Mouse (Mus musculus) cerebellum, postnatal 25 days (tissue): Measurements from ENCODE around the gene Cadm4.
A peak's percentile ranks its signal among the peaks of the same experiment; 100 is the strongest.

Source experiments
- DNase-seq, 2 experiments: peaks; one replicate each; pipeline ENCODE4 v3.0.0; 2021; ENCODE audit warnings: mixed read lengths in 2 of 2

Gene Cadm4

DNA sequence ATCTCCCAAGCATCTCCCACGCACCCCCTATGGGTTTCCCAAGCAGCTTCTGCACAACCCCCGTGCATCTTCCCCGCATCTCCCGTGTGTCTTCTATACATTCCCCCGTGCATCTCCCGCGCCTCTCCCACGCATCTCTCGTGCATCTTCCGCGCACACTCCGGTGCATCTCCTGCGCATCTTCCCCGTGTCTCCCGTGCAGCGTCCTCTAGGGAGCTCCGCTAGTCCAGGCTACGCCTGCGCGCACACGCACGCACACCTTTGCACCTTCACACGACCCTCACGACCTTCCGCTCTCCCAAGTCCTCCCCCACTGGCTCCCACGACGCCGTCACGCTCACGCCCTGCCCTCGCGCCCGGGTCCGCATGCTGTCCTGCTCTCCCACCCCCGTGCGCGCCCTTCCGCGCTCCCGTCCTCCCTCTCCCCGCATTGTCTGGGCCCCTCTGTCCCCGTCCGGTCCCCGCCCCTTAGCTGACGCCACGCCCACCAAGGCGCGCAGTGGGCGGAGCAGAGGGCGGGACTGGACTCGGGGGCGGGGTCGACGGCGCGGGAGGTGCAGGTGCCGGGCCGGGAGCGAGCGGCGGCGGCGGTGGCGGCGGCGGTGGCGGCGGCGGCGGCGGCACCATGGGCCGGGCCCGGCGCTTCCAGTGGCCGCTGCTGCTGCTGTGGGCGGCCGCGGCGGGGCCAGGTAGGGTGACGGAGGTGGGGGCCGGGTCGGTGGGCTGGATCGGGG lies at the start of gene Cadm4:
Gene Cadm4, plus strand, starts transcription at position 550 of the 734 bp plus-strand sequence.
- peak; percentile 96 to 98 for DNase-seq

DNA sequence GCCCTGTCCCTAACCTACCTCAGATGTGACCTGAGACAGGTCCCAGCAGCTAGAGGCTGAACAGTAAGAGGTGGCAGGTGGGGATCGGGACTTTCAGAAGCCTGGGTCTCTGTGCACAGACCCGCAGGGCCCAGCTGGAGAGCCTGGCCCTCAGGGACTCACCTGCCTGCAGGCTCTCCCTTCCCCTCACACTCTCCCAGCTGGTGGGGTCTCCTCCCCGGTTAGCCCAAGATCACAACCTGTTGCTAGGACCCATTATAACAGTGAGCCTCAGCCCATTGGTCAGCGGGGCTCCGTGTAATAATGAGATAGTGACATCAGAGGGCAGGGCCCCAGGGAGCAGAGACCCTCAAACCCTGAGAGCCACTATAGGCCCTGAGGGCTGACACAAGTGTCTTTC lies 46.5 kb upstream of the Cadm4 start:
- DNase-seq: no peak

DNA sequence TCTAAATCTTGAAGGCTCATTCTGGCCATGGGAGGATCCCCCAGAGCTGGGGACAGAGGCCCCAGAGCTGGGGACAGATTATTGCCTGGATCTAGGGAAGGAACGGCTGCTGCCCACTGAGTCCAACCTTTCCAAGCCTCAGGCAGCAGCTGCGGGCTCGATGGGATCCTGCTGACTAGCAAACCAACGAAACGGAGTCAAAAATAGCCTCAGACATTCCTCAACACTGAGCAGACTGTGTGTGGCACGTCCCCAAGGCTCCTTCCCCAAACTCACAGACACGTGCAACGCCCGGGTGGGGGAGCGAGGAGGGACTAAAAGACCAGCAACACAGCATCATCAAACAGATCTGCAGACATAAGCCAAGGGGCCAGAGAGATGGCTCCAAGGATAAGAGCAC lies 43.8 kb upstream of the Cadm4 start:
- peak; percentile 76 to 81 for DNase-seq

DNA sequence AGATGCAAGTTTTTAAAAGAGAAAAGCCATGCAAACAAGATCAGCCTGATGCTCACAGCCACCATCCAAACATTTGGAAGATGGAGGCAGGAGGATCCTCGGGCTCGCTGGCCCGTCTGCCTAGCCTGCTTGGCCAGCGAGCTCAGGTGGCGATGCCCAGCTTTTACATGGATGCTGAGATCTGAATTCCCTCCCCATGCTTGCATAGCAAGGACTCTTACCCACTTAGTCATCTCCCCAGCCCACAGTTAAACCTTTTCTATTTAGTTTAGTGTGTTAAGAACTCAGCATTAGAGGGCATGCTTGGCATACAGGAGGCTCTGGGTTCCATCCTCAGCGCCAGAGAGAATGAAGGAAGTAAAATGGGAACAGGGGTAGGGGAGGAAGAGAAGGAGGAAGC lies 42.6 kb upstream of the Cadm4 start:
- peak in 1 of 2 experiments; percentile 15 for DNase-seq

DNA sequence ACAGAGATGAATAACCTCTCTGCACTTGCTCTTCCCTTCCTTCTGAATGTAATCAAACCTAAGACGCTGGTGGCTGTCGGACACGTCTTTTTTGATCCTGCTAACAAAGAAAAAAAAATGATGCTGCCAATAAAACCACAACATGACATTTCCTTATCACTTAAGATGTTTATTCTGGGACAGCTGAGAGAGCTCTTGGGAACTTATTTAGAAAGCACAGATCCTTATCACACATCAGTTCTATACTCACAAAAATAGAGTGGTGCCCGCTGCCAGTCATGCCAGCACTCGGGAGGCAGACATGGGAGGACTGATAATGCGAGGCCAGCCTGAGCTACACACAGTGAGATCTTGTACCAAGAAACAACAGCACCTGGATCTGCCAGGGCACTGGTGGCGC lies 41.9 kb upstream of the Cadm4 start:
- DNase-seq: no peak

DNA sequence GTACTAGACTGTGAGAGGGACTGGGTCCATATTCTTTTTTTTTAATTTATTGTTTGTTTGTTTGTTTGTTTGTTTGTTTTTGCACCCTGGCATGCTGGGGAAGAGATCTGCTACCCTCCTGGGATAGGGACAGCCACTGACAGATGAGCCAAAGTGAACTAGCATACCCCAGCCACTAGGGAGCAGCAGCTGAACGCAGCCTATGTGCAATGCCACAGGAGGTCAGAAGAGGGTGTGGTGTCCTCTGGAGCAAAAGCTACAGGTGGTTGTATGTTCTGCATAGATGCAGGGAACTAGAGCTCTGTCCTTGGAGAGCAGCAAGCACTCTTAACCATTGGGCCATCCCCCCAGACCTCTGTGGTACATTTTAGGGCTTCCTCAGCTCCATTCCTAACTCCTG lies 40.0 kb upstream of the Cadm4 start:
- DNase-seq: peak; percentile 77 to 83

DNA sequence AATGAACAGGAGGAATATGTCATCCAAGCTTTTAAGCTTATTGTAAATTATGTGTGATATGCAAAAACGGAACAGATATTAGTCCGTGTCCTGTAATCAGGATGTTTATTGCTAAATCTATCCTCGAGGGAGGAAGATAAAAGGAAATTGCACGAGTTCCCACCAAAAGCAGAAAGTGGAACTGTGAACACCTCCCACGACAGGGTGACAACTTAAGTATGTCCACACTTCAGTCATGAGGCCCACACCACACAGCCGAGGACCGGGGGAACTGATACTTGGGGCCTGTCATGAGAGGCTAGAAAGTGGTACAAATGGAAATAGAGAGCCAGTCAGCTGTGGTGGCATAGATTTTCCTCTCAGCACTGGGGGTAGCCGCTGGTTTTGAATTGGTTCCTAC lies 39.5 kb upstream of the Cadm4 start:
- no peak for DNase-seq

DNA sequence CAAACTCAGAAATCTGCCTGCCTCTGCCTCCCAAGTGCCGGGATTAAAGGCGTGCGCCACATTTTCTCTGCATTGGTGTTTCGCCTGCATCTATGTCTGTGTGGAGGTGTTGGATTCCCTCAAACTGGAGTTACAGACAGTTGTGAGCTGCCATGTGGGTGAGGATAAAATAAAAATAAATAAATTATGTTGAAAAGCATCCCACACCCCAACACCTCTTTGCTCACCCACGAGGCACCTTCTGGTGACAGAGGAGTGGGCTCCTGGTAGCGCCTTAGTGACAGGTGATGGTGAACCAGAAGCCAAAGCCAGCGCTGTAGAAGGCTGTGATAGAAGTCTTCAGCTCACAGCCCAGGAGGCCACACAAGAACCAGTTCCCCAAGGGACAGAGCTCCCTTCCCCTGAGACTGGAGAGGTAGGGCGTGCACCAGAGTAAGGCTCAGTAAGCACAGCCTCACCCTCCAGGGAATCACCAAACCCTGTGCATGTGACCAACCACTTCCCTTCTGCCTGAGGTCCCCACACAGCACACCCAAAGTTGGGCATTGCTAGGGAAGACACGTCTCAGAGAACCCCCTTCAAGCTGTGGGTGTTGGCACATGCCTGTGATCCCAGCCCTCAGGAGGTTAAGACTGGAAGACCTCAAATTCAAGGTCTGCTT lies 36.4 kb upstream of the Cadm4 start:
- DNase-seq: no peak

DNA sequence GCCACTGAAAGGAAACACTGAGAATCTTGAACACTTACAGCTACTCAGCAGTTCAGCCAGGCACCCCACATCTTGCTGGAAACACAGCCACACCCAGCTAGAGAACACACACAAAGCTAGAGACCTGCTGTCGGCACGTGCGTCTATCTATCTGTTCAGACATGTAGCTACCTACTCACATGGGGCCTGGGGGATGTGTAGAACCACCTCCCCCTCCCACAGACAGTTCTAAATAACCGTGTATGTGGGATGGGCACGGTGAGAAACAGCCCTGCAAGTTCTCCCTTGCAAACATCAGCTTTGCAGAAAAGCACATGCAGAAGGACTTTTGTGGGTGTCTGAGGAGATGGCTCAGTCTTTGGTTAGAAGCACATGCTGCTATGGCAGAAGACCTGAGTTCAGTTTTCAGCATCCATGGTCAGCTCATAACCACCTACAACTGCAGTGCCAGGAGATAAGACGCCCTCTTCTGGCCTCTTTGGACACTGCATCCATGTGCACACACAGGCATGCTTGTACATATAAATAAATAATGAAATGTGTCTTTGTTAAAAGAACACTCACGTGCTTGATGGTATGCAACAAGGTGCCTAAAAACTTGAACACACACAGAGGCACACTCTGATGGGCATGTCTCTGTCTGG lies 35.0 kb upstream of the Cadm4 start:
- no peak for DNase-seq

DNA sequence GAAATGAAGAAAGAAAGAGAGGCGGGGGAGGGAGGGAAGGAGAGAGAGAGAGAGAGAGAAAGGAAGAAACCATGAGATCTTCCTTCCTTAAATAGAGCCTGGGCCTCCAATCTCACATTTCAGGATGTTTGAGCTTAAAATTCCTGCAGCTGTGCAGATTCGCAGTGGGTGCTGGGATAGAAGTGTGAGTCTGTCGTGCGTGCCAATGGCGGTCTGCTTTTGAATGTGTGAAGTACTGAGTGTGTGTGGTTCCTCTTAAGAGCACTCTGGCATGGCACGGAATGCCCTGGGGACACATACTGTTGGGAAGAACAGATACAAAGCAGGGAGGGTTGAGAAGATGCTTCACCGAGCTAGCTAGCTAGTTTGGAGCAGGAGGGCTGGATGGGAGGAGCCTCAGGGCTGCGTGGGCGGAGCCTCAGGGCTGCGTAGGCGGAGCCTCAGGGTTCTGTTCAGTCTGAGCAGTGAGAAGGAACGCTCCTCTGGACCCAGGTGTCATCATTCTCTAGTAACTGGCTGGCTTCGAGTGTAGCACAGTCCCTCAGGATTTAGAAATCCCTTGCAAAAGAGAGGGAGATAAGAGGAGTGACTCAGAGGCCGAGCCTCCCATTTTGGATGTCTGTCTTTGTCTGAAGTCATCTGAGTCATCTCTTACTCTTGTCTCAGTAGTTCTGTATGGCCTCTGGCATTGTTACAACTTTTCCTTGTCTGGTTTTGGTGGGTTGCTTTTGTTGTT lies 32.9 kb upstream of the Cadm4 start:
- DNase-seq: no peak

DNA sequence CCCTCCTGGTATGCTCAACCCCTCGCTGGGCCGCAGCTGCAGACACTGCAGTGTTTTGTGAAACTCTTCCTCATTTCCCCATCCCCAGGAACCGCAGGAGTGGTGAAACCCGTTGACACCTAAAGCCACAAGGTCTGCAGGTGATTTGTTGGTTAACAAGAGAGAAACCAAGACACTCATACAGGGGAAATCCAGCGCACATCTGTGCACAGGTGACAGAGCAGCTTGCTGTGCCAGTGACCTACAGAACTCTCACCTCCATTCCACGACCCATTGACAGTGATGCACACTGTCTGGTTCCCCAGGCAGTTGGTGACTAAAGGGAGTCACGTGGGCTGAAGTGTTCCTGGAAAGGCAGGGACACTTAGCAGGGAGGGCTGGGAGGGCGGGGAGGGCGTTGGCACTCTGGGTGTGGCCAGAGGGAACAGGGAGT lies 31.2 kb upstream of the Cadm4 start:
- DNase-seq: no peak

DNA sequence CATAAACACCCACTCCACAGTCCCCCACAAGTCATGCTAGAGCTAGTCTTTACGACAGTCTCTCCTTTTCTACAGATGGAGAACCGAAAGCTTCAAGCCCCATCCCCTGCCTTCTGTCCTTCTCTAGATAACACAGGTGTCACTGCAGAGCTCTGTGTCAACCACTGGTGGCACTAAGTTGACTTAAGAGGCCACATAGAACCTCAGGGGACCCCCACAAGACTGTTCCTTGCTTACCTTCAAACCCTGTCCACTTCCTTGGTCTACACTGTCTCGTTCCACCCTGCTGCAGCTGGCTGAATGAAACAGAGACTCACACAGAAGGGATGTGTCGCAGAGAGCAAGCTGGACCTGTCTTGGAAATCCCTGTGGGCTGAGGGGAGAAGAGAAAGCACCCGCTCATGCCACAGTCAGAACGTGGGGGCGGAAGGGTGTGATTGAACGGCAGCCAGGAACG lies 29.9 kb upstream of the Cadm4 start, which contains the start of gene Irgc1:
Gene Irgc1, minus strand, starts transcription at position 443 of the 457 bp plus-strand sequence.
- DNase-seq: no peak

DNA sequence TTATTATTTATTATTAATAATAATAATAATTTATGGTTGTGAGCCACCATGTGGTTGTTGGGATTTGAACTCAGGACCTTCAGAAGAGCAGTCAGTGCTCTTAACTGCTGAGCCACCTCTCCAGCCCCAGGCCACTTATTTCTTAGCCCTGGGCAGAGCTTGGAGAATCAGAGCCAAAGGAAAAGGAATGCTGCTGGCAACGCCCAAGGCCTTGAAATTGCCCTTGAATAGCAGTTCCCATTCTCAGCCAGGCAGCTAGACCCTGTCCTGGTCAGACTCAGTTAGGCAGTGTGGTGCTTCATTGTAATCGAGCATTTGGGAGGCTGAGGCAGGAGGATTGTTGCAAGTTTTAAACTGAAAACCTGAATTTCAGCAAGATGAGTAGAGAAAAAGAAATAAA lies 27.6 kb upstream of the Cadm4 start:
- DNase-seq: no peak

DNA sequence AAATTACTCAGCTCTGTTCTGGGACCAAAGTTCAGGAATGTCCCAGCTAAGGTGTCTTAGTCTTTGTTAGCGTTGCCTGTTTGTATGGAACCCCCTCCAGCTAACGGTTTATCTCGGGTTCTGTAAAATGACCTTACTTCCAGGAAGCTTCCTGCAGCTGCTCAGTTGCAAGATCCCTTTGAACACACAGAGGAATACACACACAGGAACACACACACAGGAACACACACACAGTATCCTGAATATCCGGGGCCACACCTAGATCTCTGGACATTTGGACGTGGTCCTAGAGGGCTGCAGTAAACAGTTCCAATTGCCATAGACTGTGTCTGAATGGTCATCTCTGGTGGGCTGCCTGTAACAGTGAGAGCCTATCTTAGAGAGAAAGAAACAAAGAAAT lies 26.1 kb upstream of the Cadm4 start:
- DNase-seq: no peak

DNA sequence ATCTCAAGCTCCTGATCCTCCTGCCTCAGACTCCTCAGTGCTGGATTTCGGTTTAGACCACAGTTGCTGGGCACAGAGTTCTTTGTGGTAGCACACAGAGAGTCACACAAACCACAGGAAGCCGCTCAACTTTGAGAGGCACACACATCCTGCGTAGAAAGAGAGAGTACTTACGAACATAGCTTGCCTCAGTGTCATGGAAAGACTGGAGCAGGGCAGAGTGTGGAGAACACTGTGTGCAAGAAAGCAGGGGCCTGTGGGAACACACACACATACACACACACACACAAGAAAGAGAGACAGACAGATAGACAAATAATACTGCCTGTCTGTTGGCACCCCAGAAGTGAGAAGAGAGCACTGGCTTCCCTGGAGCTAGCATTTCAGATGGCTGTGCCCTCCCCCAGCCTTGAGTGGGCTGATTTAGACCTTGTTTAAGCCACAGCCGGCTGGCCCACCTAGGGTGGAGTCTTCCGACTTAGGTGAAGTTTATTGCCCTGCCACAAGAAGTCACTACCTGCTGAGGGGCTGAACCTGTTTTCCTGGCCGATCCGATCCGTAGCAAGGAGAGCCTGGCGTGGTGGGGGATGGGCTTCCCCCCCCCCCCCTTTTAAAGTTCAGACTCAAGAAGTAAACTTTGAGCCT lies 24.0 kb upstream of the Cadm4 start:
- no peak for DNase-seq

DNA sequence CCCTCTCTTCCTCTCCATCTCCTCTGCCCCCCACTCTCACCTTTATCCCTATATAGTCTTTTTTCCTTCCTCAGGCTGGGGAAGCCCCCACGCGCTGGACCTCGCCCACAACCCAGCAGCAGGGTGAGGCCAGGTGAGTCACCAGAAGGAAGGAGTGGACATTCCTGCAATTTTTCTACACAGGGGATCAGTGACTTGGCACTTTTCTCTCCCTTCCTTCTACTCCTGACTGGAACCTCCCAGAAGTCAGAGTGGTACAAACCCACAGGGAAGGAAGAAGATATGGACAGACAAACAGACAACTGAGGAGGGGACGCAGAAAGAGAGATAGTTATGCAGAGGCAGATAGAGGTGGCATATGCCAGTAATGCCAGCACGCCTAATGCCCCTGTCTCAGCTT lies 22.4 kb upstream of the Cadm4 start:
- no peak for DNase-seq

DNA sequence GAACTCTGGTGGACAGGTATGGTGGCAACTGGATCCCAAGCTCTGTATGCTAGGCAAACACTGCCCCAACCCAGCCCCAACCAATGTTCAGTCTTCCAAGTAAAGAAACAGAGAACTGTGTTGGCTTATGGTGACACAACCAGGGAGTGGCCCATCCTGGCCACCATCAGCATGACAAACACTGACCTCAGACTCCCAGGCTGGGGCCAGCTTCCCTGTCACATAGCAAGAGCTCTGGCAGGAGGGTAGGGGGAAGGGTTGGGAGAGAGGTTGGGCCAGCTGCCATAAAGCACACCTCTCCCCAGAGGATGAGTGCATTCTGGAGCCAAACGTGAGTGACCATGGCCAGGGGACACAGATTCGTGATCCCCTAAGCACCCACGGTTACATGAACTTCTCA lies 22.0 kb upstream of the Cadm4 start:
- no peak for DNase-seq

DNA sequence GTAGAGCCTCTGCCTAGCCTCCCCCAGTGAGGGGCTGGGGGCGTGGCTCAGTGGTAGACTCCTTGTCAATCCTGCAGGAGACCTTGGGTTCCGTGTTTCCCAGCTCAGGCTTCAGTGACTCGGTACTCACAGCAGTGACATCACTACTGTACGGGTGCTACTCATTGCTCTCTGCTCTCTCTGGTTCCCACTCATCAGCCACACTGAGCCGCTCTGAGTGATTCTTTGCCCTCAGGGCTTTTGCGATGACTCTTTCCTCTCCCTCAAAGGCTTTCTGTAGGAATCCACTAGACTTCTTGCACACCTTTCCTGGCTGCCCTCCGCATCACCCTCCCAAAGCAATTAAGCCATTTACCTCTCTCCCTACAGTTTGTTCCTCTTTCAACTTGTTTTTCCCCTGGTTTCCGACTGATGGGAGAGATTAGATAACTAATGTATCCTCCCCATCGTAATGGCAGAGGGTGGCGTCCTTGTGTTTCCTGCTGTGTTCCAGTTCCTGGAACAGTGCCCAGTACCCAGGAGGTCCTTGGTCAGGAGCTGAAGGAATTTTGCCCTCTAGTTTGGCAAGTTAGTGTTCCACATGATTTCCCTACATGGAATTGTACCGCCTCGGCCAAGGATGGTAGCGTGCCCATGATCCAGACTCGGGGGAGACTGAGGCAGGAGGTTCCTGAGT lies 20.3 kb upstream of the Cadm4 start:
- no peak for DNase-seq

DNA sequence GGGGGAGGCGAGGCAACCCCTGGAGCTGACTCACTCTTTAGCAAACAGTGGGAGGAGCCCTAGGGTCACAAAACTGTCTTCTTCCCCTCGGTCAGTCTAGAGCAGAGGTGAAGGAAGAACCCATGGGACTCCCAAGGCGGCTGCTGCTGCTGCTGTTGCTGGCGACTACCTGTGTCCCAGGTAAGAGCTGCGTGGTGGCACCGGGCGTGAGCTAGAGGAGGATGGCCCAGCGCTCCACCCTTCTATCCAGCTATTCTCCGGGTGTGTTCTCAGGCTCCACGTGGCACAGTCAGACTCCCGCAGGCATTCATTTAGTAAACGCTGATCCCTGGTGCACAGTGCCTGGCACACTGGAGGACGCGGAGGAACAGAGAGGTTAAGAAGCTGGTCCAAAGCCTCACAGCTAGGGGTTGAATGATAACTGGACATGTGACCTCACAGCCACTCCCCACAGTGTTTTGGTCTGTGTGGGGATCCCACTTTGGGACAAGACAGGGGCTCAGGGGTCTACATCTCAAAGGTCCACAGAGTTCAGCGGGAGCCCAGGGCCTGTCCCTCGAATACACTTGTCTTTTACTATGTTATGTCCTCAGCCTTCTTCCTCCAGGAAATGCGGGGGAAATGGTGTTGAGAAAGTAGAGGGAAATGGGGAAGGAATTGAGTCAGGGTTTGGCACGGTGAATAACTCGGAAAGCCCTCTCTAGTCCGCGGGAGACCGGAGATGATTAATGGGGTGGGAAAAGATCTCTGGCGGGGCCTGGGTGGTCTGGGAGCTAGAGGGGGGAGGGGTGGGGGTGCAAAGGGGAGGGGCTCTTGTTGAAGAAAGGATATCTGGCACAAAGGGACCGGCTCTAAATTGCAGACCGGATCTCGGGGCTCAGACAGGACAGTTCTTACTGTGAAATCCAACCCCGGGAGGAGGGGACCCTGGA lies 19.2 kb upstream of the Cadm4 start, which contains the start of gene Plaur:
Gene Plaur, plus strand, starts transcription at position 97 of the 932 bp plus-strand sequence.
- no peak for DNase-seq

DNA sequence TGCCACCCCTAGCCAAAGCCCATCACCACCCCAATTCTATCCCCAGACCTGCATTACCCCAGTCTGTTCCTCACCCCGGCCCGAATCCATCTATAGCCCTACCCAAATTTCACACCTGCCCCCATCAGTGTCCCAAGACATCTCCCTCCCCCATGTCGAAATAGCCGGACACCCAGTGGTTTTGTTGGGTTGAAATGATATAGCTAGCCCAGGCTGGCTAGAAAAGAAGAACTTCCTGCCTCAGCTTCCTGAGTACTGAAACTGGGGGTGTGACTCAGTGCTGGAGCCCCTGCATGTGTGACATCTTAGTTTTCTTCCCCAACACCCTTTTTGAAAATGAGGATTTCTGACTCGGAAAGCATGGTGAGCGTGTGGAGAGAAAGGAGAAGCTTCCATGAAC lies 15.0 kb upstream of the Cadm4 start:
- no peak for DNase-seq

DNA sequence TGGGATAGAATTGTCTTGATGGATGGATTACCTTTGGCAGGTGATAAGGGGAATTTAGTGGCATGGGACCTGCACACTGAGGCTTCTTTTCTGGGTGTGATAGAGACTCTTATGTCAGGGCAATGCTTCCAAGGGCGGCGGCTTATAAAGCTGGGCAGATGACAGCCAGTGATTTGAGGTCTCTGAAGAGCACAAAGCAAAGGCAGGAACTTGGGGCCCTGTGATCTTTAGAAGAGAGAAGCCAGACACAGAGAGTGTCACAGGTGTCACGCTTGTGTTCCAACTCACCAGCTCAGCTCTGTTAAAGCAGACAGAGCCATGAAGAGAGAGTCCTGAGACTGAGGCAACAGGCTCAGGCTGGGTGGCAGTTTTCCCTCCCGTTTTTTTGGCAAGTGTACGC lies 13.9 kb upstream of the Cadm4 start:
- DNase-seq: no peak
